Mouse (Mus musculus): ENCODE measurements at regions not wholly inside any gene's neighbourhood (a gene's known extent, or its start where the extent isn't known, plus 50 kb on each side); places are given as distances from the start of the nearest gene placed in this dataset.

GRCm38 (mm10) chr7:113441906-113442305 is 53.5 kb upstream of the Pth start:
- no peak for TF ChIP-seq CTCF (IDR thresholded peaks at IDR 0.05)
- intact Hi-C loops (cut with DNase I): no loop called here
- DNase-seq: no peak

GRCm38 (mm10) chr7:113443566-113443965 is 55.2 kb upstream of the Pth start:
- intact Hi-C loops (cut with DNase I): no loop called here
- Histone ChIP-seq H3K4me3 (no peak overlapping the region), H3K27ac (no peak overlapping the region)
- DNase-seq: no peak
- TF ChIP-seq CTCF (IDR thresholded peaks at IDR 0.05): no peak

More at GRCm38 (mm10) chr7:113441906-113442305, 53.5 kb upstream of the Pth start:
- Histone ChIP-seq H3K4me3 (no peak overlapping the region), H3K27ac (no peak overlapping the region)

DNA sequence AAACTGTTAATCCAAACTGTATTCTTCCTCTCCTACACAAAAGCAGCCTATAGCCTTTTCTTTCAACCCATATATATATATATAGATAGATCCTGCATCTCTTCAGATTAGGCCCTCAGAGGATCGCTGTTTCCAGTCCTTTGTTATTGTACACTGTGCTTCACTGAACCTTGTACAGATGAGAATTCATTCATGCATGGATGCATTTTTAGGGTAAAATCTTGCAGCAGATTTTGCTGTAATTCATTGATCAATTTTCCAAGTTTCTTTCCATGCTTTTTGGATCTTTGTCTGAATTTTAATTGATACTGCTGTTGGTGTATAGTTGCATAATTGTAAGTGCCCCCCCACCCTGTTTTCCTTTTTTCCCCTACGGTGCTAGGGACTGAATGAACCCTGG is 56.6 kb upstream of the Pth start:
- no peak overlapping the region for H3K27ac ChIP-seq
- no peak for TF ChIP-seq CTCF (IDR thresholded peaks at IDR 0.05)
- DNase-seq: no peak
- intact Hi-C loops (cut with DNase I): no loop called here
- no peak overlapping the region for H3K4me3 ChIP-seq

- H3K4me3 ChIP-seq: no peak overlapping the region
- no peak overlapping the region for H3K27ac ChIP-seq
- intact Hi-C loops (cut with DNase I): loop anchor here (10.0 kb wide), 1 partner anchor 124 kb away; no protein-coding TSS in a partner anchor
- no peak for TF ChIP-seq CTCF (IDR thresholded peaks at IDR 0.05)
- no peak for DNase-seq
Observed at GRCm38 (mm10) chr7:113460406-113460805, 53.2 kb upstream of the Far1 start.

DNA sequence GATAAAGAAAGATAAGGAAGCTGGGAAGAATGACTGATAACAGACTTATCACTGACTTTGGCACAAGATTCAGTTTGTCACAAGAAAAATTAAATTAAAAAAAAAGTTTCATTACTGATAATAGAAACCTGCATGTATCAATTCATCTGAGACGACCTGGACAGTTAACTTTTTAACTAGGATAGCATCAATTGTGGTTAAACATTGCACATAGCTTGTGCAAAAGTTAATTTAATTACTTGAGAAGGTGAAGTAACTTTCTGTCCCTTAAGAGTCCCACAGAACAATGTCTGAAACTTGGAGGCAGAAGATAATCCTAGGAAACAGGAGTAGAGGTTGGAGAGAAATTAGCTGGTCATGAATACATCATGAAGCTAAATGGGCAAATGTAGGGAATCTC is 51.3 kb upstream of the Far1 start:
- no peak for TF ChIP-seq CTCF (IDR thresholded peaks at IDR 0.05)
- intact Hi-C loops (cut with DNase I): loop anchor here (10.0 kb wide), 1 partner anchor 123 kb away; no protein-coding TSS in a partner anchor
- DNase-seq: no peak
- no peak overlapping the region for H3K4me3 ChIP-seq
- no peak overlapping the region for H3K27ac ChIP-seq
